Mouse (Mus musculus) ES-Bruce4 (cell line): ENCODE data around the gene Morn1.

Experiments used
- CTCF ChIP-seq: IDR thresholded peaks from one replicate; pipeline ENCODE4 v1.8.1; 2011; ENCODE audit warnings: low read depth, low read length
- POLR2A ChIP-seq: IDR thresholded peaks from one replicate; pipeline ENCODE4 v1.8.1; 2011; ENCODE audit warnings: low read length; ENCODE audit not compliant: insufficient read depth

DNA sequence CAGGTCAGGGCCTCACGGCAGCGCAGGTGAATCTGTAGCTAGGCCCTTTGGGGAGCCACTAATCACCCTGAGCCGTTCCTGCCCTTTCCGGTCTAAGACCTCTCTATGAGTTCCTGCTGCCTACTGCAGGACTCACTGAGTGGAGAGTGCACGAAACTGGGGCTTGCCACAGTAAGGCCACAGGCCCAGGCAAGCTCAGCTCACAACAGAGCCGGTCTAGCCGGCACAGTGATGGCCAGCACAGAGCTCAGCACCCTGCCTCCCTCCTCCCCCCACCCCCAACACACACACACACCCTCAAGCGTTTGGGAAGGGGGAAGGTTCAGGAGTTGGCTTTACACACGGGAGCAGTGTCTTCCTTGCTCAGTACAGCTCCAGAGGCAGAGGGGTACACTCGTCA is 28.1 kb upstream of the Morn1 start:
- no peak for TF ChIP-seq CTCF
- no peak for TF ChIP-seq POLR2A
